Mouse (Mus musculus) limb, embryonic 10.5 days (tissue): ENCODE results near the gene Rps21. TPM values are rescaled to one million over a fixed set of nuclear protein-coding genes. Genes with fewer than 3 reads are reported as not detected.

ENCODE experiments used
- DNase-seq: peaks from one replicate; pipeline ENCODE4 v3.0.0-alpha.2; 2017; ENCODE audit warnings: low spot score
- H3K27ac ChIP-seq: fragments of 300-500 bp; sonication (generic); 2 replicates; pipeline ENCODE4 v1.5.1; 2016; ENCODE audit warnings: mild to moderate bottlenecking
- H3K27me3 ChIP-seq: fragments of 300-500 bp; sonication (generic); 2 replicates; pipeline ENCODE4 v1.6.1; 2016; ENCODE audit warnings: low read depth, mild to moderate bottlenecking; ENCODE audit not compliant: poor library complexity, severe bottlenecking
- H3K36me3 ChIP-seq: fragments of 300-500 bp; sonication (generic); 2 replicates; pipeline ENCODE4 v1.6.1; 2016; ENCODE audit warnings: mild to moderate bottlenecking, moderate library complexity
- H3K4me1 ChIP-seq: fragments of 300-500 bp; sonication (generic); 2 replicates; pipeline ENCODE4 v1.6.1; 2016
- H3K4me3 ChIP-seq: fragments of 300-500 bp; sonication (generic); 2 replicates; pipeline ENCODE4 v1.5.1; 2016; ENCODE audit warnings: mild to moderate bottlenecking, moderate library complexity
- H3K9me3 ChIP-seq: fragments of 300-500 bp; sonication (generic); replicated peaks from 2 replicates; pipeline ENCODE4 v1.6.1; 2016; ENCODE audit warnings: mild to moderate bottlenecking
- WGBS: fragments of 180-500 bp; shearing (Covaris S2); methylation state at CpG from one replicate; pipeline ENCODE4 v1.1.7; 2016; 5-methylcytosine and 5-hydroxymethylcytosine counted together
- polyA plus RNA-seq: library from polyadenylated mRNA; unstranded; fragments of >200 nt; fragmentation: Nextera tagmentation; extraction: Ambion mirVana; gene quantifications from 2 replicates; pipeline ENCODE4 v1.2.1, GENCODE M21; 2016

Rps21 gene
- polyA plus RNA-seq, 1 experiment from 2014 or later: 530 TPM

DNA sequence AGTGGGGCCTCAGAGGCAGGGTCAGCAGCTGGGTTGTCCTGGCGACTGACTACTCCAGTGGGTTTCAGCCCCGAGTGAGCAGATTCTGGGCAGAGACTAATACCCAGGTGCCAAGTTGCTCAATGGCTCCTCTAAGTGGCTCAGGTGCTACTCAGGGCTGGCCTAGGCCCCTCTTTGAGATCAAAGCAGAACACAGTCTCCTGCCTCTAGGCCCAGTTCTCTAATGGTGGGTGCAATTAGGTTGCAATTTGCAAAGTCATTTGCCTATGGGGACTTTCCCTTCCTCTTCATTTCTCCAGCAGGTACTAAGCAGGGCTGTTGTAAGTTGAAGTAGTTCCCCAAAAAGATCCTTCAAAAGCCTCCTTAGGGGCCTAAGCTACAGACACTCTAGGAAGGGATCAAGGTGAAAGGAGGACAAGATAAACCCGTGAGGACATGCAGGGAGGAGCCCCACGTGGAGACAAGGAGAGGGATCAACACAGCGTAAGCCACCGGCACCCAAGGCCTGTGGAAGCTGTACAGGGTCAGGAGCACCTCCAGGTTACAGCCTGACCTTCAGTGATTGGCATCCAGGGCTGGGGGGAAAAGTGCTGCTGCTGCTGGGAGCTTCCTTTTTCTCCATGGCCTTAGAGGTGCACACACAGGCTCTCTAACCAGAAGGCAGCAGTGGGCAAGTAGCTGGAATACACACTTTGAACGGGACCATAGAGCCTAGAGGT is 13.5 kb downstream of the Rps21 start:
- no peaks in the 10 kb centered on the region for H3K9me3 ChIP-seq
- H3K27me3 ChIP-seq: peaks cover 13% of the 10 kb centered on the region; the same call in 1 of the 2 replicates
- H3K4me3 ChIP-seq: no peak overlapping the region
- WGBS: 68% methylated on average over 7 of the region's 7 CpGs
- H3K27ac ChIP-seq: no peak overlapping the region
- DNase-seq: no peak
- peaks cover 59% of the 10 kb centered on the region for H3K36me3 ChIP-seq
- peaks cover 34% of the 10 kb centered on the region for H3K4me1 ChIP-seq

DNA sequence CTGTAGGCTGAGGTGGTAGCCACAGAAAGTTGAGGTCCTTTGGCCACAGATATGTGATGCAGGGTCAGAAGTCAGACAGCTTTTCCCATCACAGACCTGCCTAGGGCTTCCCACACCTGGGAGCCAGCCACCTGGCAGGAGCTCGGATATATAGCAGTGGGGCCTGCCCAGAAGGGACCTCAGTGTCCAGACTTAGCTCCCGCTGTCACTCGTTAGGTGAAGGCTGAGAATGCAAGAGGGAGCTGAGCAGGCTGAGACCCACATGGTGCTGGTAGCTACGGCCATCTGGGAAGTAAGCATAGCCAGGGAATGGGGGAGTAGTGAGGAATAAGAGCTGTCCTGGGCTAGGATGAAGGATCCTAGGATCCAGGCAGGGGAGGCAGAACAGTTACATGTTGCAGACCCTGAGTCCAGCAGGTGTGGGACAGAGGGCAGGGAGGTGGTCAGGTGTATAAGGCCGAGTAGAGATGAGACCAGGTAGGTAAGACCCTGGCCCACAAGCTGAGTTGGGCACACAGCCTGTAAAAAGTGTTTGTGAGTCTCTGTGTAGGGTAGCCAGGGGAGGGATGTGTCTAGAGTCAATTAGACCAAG is 14.7 kb downstream of the Rps21 start:
- peak overlapping the region; percentile 82 for H3K4me3 ChIP-seq
- H3K4me1 ChIP-seq: peaks cover 46% of the 10 kb centered on the region
- H3K27ac ChIP-seq: peak overlapping the region; percentile 93; the same call in 1 of the 2 replicates
- no peaks in the 10 kb centered on the region for H3K9me3 ChIP-seq
- H3K36me3 ChIP-seq: peaks cover 47% of the 10 kb centered on the region
- WGBS: 83% methylated on average over 5 of the region's 5 CpGs
- no peak for DNase-seq
- peaks cover 13% of the 10 kb centered on the region; the same call in 1 of the 2 replicates for H3K27me3 ChIP-seq

- peak; percentile 64 for DNase-seq
- H3K27ac ChIP-seq: peak overlapping the region; percentile 93
- H3K4me1 ChIP-seq: peaks cover 49% of the 10 kb centered on the region
- whole genome bisulfite sequencing: under 1% methylated on average over 29 of the region's 37 CpGs
- H3K27me3 ChIP-seq: peaks cover 13% of the 10 kb centered on the region
- H3K36me3 ChIP-seq: peaks cover 37% of the 10 kb centered on the region
- peak overlapping the region; percentile 82 for H3K4me3 ChIP-seq
- no peaks in the 10 kb centered on the region for H3K9me3 ChIP-seq
Measured at GRCm38 (mm10) chr2:180272884-180273321, 15.7 kb downstream of the Rps21 start.

DNA sequence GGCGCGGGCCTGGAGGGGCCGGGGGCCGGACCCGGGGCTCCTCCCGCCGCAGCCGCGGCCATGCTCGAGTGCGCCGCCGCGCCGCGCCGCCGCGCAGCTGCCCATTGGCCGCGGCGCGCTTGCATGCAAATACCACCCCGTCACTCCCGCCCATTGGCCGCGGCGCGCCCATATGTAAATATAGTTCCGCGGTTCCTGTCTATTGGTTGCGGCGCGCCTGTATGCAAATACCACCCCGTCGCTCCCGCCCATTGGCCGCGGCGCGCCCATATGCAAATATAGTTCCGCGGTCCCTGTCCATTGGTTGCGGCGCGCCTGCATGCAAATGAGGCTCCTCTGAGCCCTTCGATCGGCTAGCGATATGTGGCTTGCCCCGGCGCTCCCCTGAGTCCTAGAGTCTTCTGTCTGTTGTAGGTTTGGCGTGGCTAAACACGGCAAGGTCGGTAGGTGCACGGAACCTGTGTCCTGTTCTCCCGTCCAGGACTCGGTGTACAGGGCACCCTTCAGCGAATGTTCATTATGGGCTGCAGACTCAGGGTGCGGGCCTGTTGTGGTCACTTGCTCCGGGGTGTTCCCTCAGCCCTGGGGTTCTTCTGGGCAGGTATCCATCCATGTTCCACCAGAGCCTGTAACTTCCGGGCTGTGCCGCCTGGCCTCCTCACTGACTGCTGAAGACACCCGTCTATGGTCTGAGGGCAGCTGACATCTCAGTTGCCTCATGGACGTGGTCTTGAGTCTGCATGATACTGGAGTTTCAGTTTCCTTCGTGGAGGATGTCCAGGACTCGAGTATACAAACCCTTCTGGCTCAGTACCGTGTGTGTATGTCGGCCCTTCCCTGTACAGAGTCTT is 16.4 kb downstream of the Rps21 start, which contains the start of gene Cables2:
TSS of gene Cables2 (minus strand) at position 103 of the 851 bp plus-strand sequence.
- H3K4me1 ChIP-seq: peaks cover 49% of the 10 kb centered on the region
- H3K9me3 ChIP-seq: no peaks in the 10 kb centered on the region
- peak; percentile 94 for DNase-seq
- H3K4me3 ChIP-seq: peak within 1 kb of the TSS; percentile 82
- peaks cover 13% of the 10 kb centered on the region for H3K27me3 ChIP-seq
- H3K27ac ChIP-seq: peak within 1 kb of the TSS; percentile 93
- peaks cover 30% of the 10 kb centered on the region for H3K36me3 ChIP-seq
- 12% methylated on average over 68 of the region's 68 CpGs for WGBS

- Histone ChIP-seq H3K36me3 (peaks cover 21% of the 10 kb centered on the region), H3K4me3 (no peak overlapping the region), H3K4me1 (peaks cover 49% of the 10 kb centered on the region), H3K9me3 (no peaks in the 10 kb centered on the region), H3K27me3 (peaks cover 13% of the 10 kb centered on the region), H3K27ac (no peak overlapping the region)
- WGBS: 82% methylated on average over 2 of the region's 2 CpGs
- no peak for DNase-seq
Measured at GRCm38 (mm10) chr2:180274523-180274922, 17.3 kb downstream of the Rps21 start.

DNA sequence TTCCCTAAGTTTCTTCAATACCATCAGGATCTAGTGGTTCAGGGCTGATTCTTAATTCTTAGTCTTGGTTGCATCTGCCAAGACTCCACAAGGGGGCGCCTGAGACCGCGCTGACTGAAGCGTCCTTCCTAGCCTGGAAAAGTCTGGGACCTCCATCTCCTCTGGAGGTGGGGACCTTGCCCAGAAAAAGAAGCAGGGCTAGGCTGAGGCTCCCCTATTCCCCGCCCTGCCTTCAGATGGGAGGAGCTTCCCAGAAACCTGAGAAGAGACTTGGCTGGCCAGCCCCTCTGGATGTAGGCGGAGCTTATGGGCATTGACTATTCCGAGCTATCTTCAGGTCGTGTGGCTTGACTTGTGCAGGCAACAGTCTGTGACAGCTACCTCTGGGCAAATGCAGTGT is 18.7 kb downstream of the Rps21 start:
- Histone ChIP-seq H3K4me1 (peaks cover 48% of the 10 kb centered on the region), H3K27ac (no peak overlapping the region), H3K27me3 (peaks cover 13% of the 10 kb centered on the region), H3K9me3 (no peaks in the 10 kb centered on the region), H3K36me3 (peaks cover 8% of the 10 kb centered on the region; the same call in 1 of the 2 replicates), H3K4me3 (no peak overlapping the region; the same call in 1 of the 2 replicates)
- DNase-seq: peak; percentile 94
- 1% methylated on average over 8 of the region's 8 CpGs for WGBS

DNA sequence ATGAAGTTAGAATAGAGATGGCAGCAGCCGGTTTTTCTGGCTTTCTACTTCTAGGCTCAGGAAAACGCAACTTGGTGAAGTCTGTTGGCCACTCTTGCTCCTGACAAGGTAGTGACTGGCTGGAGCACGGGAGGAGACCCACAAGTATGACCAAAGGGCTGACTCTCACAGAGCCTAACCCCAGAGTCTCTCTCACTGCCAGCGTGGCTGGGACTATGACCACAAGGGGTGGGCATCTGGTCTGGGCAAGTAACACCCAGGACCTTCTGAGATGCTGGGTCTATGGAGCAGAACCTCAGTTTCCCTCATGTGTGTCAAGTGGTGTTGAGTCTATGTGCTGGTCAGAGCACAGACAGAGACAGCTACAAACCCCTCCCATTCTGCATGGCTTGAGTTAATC is 19.2 kb downstream of the Rps21 start:
- 0 out of 2 replicates have a peak, but pooled peaks cover 2% of the 10 kb centered on the region for H3K36me3 ChIP-seq

GRCm38 (mm10) chr2:180276851-180277259 is 19.7 kb downstream of the Rps21 start:
- 79% methylated on average over 8 of the region's 8 CpGs for WGBS
- peaks cover 38% of the 10 kb centered on the region for H3K4me1 ChIP-seq
- H3K4me3 ChIP-seq: no peak overlapping the region
- no peak for DNase-seq
- H3K27me3 ChIP-seq: peaks cover 13% of the 10 kb centered on the region
- no peaks in the 10 kb centered on the region for H3K36me3 ChIP-seq
- peak overlapping the region; percentile 7; the same call in 1 of the 2 replicates for H3K27ac ChIP-seq
- H3K9me3 ChIP-seq: no peaks in the 10 kb centered on the region

More for the DNA sequence above, 19.2 kb downstream of the Rps21 start:
- H3K4me1 ChIP-seq: peaks cover 42% of the 10 kb centered on the region
- WGBS: 65% methylated on average over 4 of the region's 4 CpGs
- no peaks in the 10 kb centered on the region for H3K9me3 ChIP-seq
- no peak overlapping the region for H3K4me3 ChIP-seq
- peaks cover 13% of the 10 kb centered on the region for H3K27me3 ChIP-seq
- no peak for DNase-seq
- no peak overlapping the region for H3K27ac ChIP-seq

DNA sequence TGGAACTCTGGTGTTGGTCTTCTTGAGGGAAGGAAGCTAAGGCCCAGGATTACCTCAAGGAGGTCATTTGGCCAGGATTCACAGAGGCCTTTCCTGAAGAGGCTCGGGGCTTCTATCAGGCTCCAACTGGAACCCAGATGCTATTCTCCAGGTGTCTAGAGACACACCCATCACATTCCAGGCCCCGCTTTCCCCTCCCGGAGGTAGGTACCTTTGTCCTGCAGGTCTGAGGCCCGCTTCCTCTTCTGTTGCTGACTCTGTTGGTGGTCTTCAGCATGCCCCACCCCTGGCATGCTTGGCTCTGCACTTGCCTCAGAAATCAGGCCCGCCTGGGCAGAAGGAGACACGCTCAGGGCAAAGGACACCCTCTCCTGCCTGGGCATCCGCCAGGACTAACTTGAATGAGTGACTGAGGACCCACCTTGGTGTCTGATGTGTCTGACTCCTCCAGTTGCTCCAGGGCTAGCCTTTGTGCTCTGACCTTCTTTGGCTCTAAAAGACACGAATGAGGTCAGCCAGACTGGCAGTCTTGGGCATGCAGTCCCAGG is 20.7 kb downstream of the Rps21 start:
- H3K36me3 ChIP-seq: no peaks in the 10 kb centered on the region
- no peak for DNase-seq
- no peaks in the 10 kb centered on the region for H3K9me3 ChIP-seq
- H3K4me3 ChIP-seq: no peak overlapping the region
- 0 out of 2 replicates have a peak overlapping the region, but pooled peaks have one; percentile 1 for H3K27ac ChIP-seq
- peaks cover 28% of the 10 kb centered on the region for H3K4me1 ChIP-seq
- peaks cover 13% of the 10 kb centered on the region for H3K27me3 ChIP-seq
- WGBS: 74% methylated on average over 8 of the region's 8 CpGs

DNA sequence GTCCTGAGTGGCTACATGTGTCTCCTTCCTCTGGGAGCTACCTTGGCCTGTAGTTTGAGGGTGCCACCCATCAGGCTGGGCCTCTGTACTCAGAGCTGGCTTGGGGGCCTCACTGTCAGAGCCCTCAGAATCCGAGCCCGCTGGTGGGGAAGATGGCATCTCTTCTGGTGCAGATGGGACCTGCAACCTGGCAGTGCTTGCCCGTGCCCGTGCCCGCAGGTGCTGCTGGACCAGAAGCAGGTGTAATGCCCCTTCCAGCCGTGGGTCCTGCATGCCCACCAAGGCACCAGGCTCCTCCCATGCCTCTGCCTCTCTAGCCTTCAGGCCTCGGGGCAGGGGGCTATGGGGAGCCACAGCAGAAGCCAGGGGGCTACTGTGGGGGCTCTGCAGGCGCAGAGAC is 22.1 kb downstream of the Rps21 start:
- Histone ChIP-seq H3K4me1 (peaks cover 21% of the 10 kb centered on the region), H3K36me3 (no peaks in the 10 kb centered on the region), H3K27ac (no peak overlapping the region; the same call in 1 of the 2 replicates), H3K27me3 (peaks cover 7% of the 10 kb centered on the region), H3K9me3 (no peaks in the 10 kb centered on the region), H3K4me3 (no peak overlapping the region)
- WGBS: 90% methylated on average over 8 of the region's 8 CpGs
- DNase-seq: no peak

- DNase-seq: no peak
- Histone ChIP-seq H3K4me1 (peaks cover 15% of the 10 kb centered on the region), H3K4me3 (0 out of 2 replicates have a peak overlapping the region, but pooled peaks have one; percentile 2), H3K36me3 (no peaks in the 10 kb centered on the region), H3K27me3 (0 out of 2 replicates have a peak, but pooled peaks cover 3% of the 10 kb centered on the region), H3K9me3 (no peaks in the 10 kb centered on the region), H3K27ac (peak overlapping the region; percentile 71)
- 36% methylated on average over 11 of the region's 11 CpGs for WGBS
Measured at GRCm38 (mm10) chr2:180288966-180289365, 31.8 kb downstream of the Rps21 start.

- peak within 1 kb of the TSS; percentile 71 for H3K27ac ChIP-seq
- peaks cover 15% of the 10 kb centered on the region for H3K4me1 ChIP-seq
- H3K9me3 ChIP-seq: no peaks in the 10 kb centered on the region
- H3K27me3 ChIP-seq: 0 out of 2 replicates have a peak, but pooled peaks cover 3% of the 10 kb centered on the region
- 0 out of 2 replicates have a peak within 1 kb of the TSS, but pooled peaks have one; percentile 2 for H3K4me3 ChIP-seq
- DNase-seq: peak; percentile 66
- H3K36me3 ChIP-seq: no peaks in the 10 kb centered on the region
- 44% methylated on average over 16 of the region's 16 CpGs for WGBS
Measured at GRCm38 (mm10) chr2:180289440-180290108, 32.4 kb downstream of the Rps21 start, which contains the start of gene Rbbp8nl. Gene Rbbp8nl (minus strand): TSS chr2:180289879.
